Mouse (Mus musculus) lung, postnatal 36 days (tissue): ENCODE measurements around the gene Map3k1.
A peak's percentile ranks its signal among the peaks of the same experiment; 100 is the strongest.
"Not testable (repeated sequence)": the region's sequence is repeated elsewhere in the genome, so short reads cannot be mapped to it uniquely, and the experiment has no call there.

ENCODE experiments used
- DNase-seq: peaks from one replicate; pipeline ENCODE4 v3.0.0; 2022; ENCODE audit warnings: mixed read lengths

Gene Map3k1

GRCm38 (mm10) chr13:111741204-111741990 lies 67.4 kb downstream of the Map3k1 start:
- DNase-seq, result no peak

GRCm38 (mm10) chr13:111726898-111727297 lies 81.9 kb downstream of the Map3k1 start:
- no peak for DNase-seq

GRCm38 (mm10) chr13:111725165-111726077 lies 83.4 kb downstream of the Map3k1 start:
- DNase-seq, result peak; percentile 99

GRCm38 (mm10) chr13:111724811-111725164 lies 84.0 kb downstream of the Map3k1 start:
- DNase-seq, result no peak

- no peak for DNase-seq
Observed at GRCm38 (mm10) chr13:111719726-111720125, 89.1 kb downstream of the Map3k1 start.

- no peak for DNase-seq
Observed at GRCm38 (mm10) chr13:111710531-111710930, 98.3 kb downstream of the Map3k1 start.

- DNase-seq, result not testable (repeated sequence)
Observed at GRCm38 (mm10) chr13:111703952-111704351, 104.8 kb downstream of the Map3k1 start.

- DNase-seq, result no peak
Observed at GRCm38 (mm10) chr13:111703396-111703795, 105.4 kb downstream of the Map3k1 start.
